Mouse (Mus musculus): ENCODE measurements around the gene Tmem266. TPM values are rescaled to one million over a fixed set of nuclear protein-coding genes. Genes with fewer than 3 reads are reported as not detected.

Gene Tmem266
- 1 to 10 TPM in 1 of 2 experiments, under 1 TPM in 1; 0.84 to 3.6 TPM for total RNA-seq (2021)
- long read RNA-seq, experiment 1, partial matches to known transcripts = 0 of 2 reads
- long read RNA-seq, experiment 1, other reads (novel, unspliced or antisense) = 2 of 2 reads
- long read RNA-seq, experiment 2 = 0 reads

GRCm38 (mm10) chr9:55326515-55327233 lies at the start of gene Tmem266, which contains the start of gene Nrg4:
Gene Tmem266, plus strand, starts transcription at chr9:55326913.
Gene Nrg4, minus strand, starts transcription at chr9:55326844.
- intact Hi-C loops (cut with DNase I) = loop anchor here (5.0 kb wide), 1 partner anchor 66 kb away; no protein-coding TSS in a partner anchor
- peak within 1 kb of the TSS; percentile 83 for H3K27ac ChIP-seq

DNA sequence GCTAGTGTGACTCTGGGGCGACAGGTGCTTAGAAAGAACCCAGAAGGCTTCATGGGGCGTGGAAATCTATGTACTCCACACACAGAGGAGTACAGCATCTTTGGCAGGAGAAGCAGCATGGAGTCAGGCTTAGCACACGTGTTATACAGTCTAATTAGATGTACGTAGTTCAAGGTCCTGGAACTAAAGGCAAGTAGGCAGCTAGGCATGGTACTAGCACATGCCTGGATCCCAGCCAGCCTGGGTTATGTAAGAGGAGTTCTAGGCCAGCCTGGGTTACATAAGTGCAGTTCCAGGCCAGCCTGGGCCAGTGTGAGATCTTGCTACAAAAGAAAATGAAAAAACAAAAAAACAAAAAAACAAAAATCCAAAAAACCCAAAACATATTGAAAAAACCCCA lies 49.2 kb upstream of the Tmem266 start:
- no peak overlapping the region for H3K4me3 ChIP-seq
- DNase-seq = peak; percentile 33
- no peak overlapping the region for H3K27ac ChIP-seq
- no peak for TF ChIP-seq CTCF (IDR thresholded peaks at IDR 0.05)
- intact Hi-C loops (cut with DNase I) = no loop called here

More at GRCm38 (mm10) chr9:55326515-55327233, at the start of gene Tmem266, which contains the start of gene Nrg4:
- peak within 1 kb of the TSS; percentile 93 for H3K4me3 ChIP-seq
- no peak for TF ChIP-seq CTCF (IDR thresholded peaks at IDR 0.05)
- peak; percentile 85 for DNase-seq

DNA sequence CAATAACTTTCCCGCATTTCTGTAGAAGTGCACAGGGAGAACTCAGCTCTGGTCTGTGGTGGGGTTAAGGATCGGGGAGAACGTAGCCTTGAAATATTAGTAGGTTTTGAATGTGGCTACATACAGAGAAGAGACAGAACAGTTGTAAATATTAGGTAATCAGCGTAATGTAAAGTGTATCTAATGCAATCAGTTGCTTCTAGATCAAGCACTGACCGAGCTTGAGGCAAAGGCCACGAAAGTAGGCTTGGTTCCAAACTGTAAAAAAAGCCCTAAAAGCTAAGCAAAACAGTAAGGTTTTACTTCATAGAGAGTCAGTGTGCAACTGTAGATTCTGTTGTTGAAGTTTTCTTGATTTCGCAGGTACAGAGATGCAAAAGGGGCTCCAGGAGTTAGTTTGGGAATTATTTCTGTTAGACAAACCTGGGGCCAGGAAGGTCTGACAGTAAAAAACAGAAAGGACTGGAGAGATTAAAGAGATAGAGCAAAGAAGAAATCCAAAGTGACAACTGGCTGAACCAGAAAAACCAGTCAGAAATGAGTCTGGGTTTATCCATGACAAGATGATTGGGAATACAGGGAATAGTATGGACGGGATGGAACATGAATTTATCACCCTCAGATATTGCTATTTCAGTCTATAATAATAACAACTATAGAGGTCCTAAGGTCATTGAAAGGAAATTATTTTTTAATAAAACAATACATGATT lies 47.4 kb upstream of the Tmem266 start:
- H3K4me3 ChIP-seq = no peak overlapping the region
- H3K27ac ChIP-seq = no peak overlapping the region
- intact Hi-C loops (cut with DNase I) = no loop called here
- TF ChIP-seq CTCF (IDR thresholded peaks at IDR 0.05) = no peak
- no peak for DNase-seq

- no peak for TF ChIP-seq CTCF (IDR thresholded peaks at IDR 0.05)
- no peak overlapping the region; the same call in 1 of the 2 replicates for H3K4me3 ChIP-seq
- intact Hi-C loops (cut with DNase I) = no loop called here
- peak; percentile 22 for DNase-seq
- no peak overlapping the region for H3K27ac ChIP-seq
Measured at GRCm38 (mm10) chr9:55283516-55283915, 43.2 kb upstream of the Tmem266 start.

- Histone ChIP-seq H3K27ac (no peak overlapping the region), H3K4me3 (no peak overlapping the region)
- no peak for DNase-seq
- intact Hi-C loops (cut with DNase I) = no loop called here
- peak; percentile 24; the same call in 1 of the 2 replicates for TF ChIP-seq CTCF (IDR thresholded peaks at IDR 0.05)
Measured at GRCm38 (mm10) chr9:55285197-55285596, 41.5 kb upstream of the Tmem266 start.

GRCm38 (mm10) chr9:55289475-55290198 lies 37.1 kb upstream of the Tmem266 start:
- TF ChIP-seq CTCF (IDR thresholded peaks at IDR 0.05) = no peak
- no peak overlapping the region for H3K27ac ChIP-seq
- intact Hi-C loops (cut with DNase I) = no loop called here

GRCm38 (mm10) chr9:55291966-55292365 lies 34.7 kb upstream of the Tmem266 start:
- intact Hi-C loops (cut with DNase I) = no loop called here
- no peak for TF ChIP-seq CTCF (IDR thresholded peaks at IDR 0.05)
- Histone ChIP-seq H3K27ac (no peak overlapping the region), H3K4me3 (no peak overlapping the region)
- no peak for DNase-seq

More at GRCm38 (mm10) chr9:55289475-55290198, 37.1 kb upstream of the Tmem266 start:
- no peak overlapping the region for H3K4me3 ChIP-seq
- no peak for DNase-seq

- DNase-seq = no peak
- Histone ChIP-seq H3K27ac (no peak overlapping the region), H3K4me3 (no peak overlapping the region)
- TF ChIP-seq CTCF (IDR thresholded peaks at IDR 0.05) = no peak
- intact Hi-C loops (cut with DNase I) = no loop called here
Measured at GRCm38 (mm10) chr9:55296221-55296620, 30.5 kb upstream of the Tmem266 start.

DNA sequence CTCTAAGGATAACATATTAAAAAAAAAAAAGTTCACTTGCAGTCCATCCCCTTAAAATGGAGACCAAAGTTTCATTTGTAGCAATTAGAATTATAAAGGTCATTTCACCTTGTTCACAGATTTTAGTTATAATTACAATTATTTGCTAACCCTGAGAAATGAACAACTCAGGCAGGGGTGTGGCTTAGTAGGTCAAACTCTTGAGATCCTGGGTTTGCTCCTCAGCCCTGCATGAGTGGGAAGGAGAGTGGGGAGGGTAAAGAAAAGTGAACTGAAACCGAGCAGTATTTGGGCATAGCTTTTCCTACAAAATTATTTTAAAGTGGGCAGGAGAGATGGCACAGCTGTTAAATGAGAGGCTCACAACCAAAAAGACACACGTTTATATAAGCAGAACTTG lies 19.6 kb upstream of the Tmem266 start:
- no peak for TF ChIP-seq CTCF (IDR thresholded peaks at IDR 0.05)
- no peak for DNase-seq
- no peak overlapping the region for H3K4me3 ChIP-seq
- intact Hi-C loops (cut with DNase I) = no loop called here
- no peak overlapping the region for H3K27ac ChIP-seq

GRCm38 (mm10) chr9:55307557-55307956 lies 19.2 kb upstream of the Tmem266 start:
- no peak for DNase-seq
- Histone ChIP-seq H3K4me3 (no peak overlapping the region), H3K27ac (no peak overlapping the region)
- no peak for TF ChIP-seq CTCF (IDR thresholded peaks at IDR 0.05)
- intact Hi-C loops (cut with DNase I) = no loop called here

DNA sequence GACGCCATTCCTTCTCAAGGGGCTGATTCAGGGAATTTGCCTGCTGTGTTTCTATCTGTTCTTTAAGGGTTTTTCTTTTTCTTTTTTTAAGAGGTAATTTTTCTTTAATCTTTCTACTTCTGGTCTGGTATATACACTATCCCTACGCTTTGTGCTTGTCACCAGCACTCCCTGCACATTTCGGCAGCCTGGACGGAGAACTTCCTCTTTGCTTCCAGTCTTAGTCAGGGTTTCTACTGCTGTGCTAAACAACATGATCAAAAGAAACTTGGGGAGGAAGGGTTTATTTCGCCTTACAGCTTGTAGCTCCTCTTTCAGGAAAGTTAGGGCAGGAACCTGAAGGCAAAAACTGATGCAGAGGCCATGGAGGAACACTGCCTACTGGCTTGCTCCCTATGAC lies 18.3 kb upstream of the Tmem266 start:
- Histone ChIP-seq H3K4me3 (no peak overlapping the region), H3K27ac (no peak overlapping the region)
- no peak for DNase-seq
- intact Hi-C loops (cut with DNase I) = no loop called here
- TF ChIP-seq CTCF (IDR thresholded peaks at IDR 0.05) = no peak

- intact Hi-C loops (cut with DNase I) = loop anchor here (2.0 to 5.0 kb wide), 2 partner anchors 264 to 287 kb away; partner anchors contain the start of gene Chrnb4
- peak; percentile 65 for DNase-seq
- Histone ChIP-seq H3K4me3 (no peak overlapping the region), H3K27ac (no peak overlapping the region)
- peak; percentile 88 for TF ChIP-seq CTCF (IDR thresholded peaks at IDR 0.05)
Measured at GRCm38 (mm10) chr9:55311560-55311959, 15.2 kb upstream of the Tmem266 start.
